In genomic region chr16:55612001-55612400, GRCm38 (mm10) we compare ENCODE assay signal across 28 mouse cellular contexts.
A peak's percentile ranks its signal among the peaks of the same experiment; 100 is the strongest.
DNase-seq lines count a peak whose midpoint lies in the region; ATAC-seq and TF ChIP-seq lines count a peak whose summit lies in the region.
"Had no signal": no experiment of that assay in that cellular context is flagged by ENCODE, and none has a peak within 500 bp of the region (broad histone marks: within the 10 kb centered on the region; RNA-seq: fewer than 3 reads in every experiment).

No protein-coding gene starts in this region.

- no peak overlapping the region for H3K27ac ChIP-seq in stomach, postnatal 0 days (replicated peaks)
- H3K27ac ChIP-seq: embryonic facial prominence, embryonic 10.5 days; embryonic facial prominence, embryonic 13.5 days; forebrain, embryonic 10.5 days; forebrain, embryonic 13.5 days; heart, adult 2 months; heart, embryonic 10.5 days; heart, embryonic 13.5 days; hindbrain, embryonic 14.5 days; hindbrain, postnatal 0 days had no signal

- WGBS in stomach, postnatal 0 days: 76% methylated on average over 5 of the region's 5 CpGs

- TF ChIP-seq CTCF in stomach, postnatal 0 days (IDR thresholded peaks at IDR 0.05; ENCODE audit: low read depth): no peak

- no peak overlapping the region for H3K4me2 ChIP-seq in stomach, postnatal 0 days (replicated peaks; ENCODE audit: low read depth)
- H3K4me2 ChIP-seq: embryonic facial prominence, embryonic 13.5 days; forebrain, embryonic 13.5 days; heart, embryonic 13.5 days; hindbrain, embryonic 14.5 days had no signal

- no peaks in the 10 kb centered on the region for H3K9me3 ChIP-seq in stomach, postnatal 0 days (ENCODE audit: control insufficient read depth, low read length)
- H3K9me3 ChIP-seq: embryonic facial prominence, embryonic 10.5 days; embryonic facial prominence, embryonic 13.5 days; forebrain, embryonic 10.5 days; forebrain, embryonic 13.5 days; heart, embryonic 10.5 days; heart, embryonic 13.5 days had no signal

- ATAC-seq in stomach, postnatal 0 days (ENCODE audit: low FRiP score, low TSS enrichment): 0 out of 2 replicates have a peak, but pooled peaks have one; percentile 18
- ATAC-seq: CD4-positive, CD25-positive, alpha-beta regulatory T cell, adult 4 months; forebrain, embryonic 13.5 days; forebrain, embryonic 16.5 days; hindbrain, postnatal 0 days; inflammation-experienced regulatory T-cells, adult 6 months; intestine, embryonic 16.5 days had no signal

- H3K36me3 ChIP-seq in stomach, postnatal 0 days (ENCODE audit: control insufficient read depth, insufficient read depth, low read length): no peaks in the 10 kb centered on the region
- H3K36me3 ChIP-seq: embryonic facial prominence, embryonic 10.5 days; embryonic facial prominence, embryonic 13.5 days; forebrain, embryonic 10.5 days; heart, embryonic 10.5 days; heart, embryonic 13.5 days had no signal

- no peak overlapping the region for H3K4me3 ChIP-seq in stomach, postnatal 0 days (ENCODE audit: low read depth, low read length)
- H3K4me3 ChIP-seq: embryonic facial prominence, embryonic 10.5 days; embryonic facial prominence, embryonic 13.5 days; forebrain, embryonic 10.5 days; forebrain, embryonic 13.5 days; heart, adult 2 months; heart, embryonic 10.5 days; heart, embryonic 13.5 days had no signal

- H3K4me1 ChIP-seq in stomach, postnatal 0 days (replicated peaks; ENCODE audit: control insufficient read depth, insufficient read depth): no peaks in the 10 kb centered on the region
- H3K4me1 ChIP-seq: embryonic facial prominence, embryonic 10.5 days; embryonic facial prominence, embryonic 13.5 days; forebrain, embryonic 10.5 days; forebrain, embryonic 13.5 days; heart, embryonic 10.5 days had no signal

- no peaks in the 10 kb centered on the region for H3K27me3 ChIP-seq in stomach, postnatal 0 days (ENCODE audit: control insufficient read depth, insufficient read depth, low read length)
- H3K27me3 ChIP-seq: embryonic facial prominence, embryonic 13.5 days; forebrain, embryonic 13.5 days; heart, embryonic 13.5 days had no signal

- DNase-seq in adrenal gland, adult 2 months: peak; percentile 59
- DNase-seq in adrenal gland, postnatal 4 days (ENCODE audit: low spot score in 2 of 2): no peak
- DNase-seq in 3T3-L1 (ENCODE audit: low read depth, low spot score): peak; percentile 64
- DNase-seq in adrenal gland, postnatal 36 days: peak; percentile 8 to 42
- DNase-seq in stomach, postnatal 0 days (ENCODE audit: low spot score): no peak
- no peak for DNase-seq in cerebellum, postnatal 4 days (ENCODE audit: low spot score in 2 of 2)
- DNase-seq in right cerebral cortex, postnatal 4 days: no peak
- DNase-seq: cerebellum, adult 18-20 months; cerebellum, adult 9-10 months; cerebellum, postnatal 25 days; embryo, embryonic 11 days; gastrocnemius, postnatal 10 days; gastrocnemius, postnatal 36 days; heart, adult 2 months; heart, postnatal 36 days; kidney, adult 18-20 months had no signal

- TF ChIP-seq EP300 in stomach, postnatal 0 days (optimal IDR thresholded peaks at IDR 0.05): no peak

- H3K9ac ChIP-seq in stomach, postnatal 0 days (ENCODE audit: low read length): no peak overlapping the region
- H3K9ac ChIP-seq: embryonic facial prominence, embryonic 13.5 days; forebrain, embryonic 13.5 days; heart, embryonic 13.5 days; hindbrain, embryonic 14.5 days had no signal

Comparison
In these comparisons a context has a peak if more than half of its experiments do, and no peak if none do; other contexts are left out.
1. DNase-seq: peak in adrenal gland, adult 2 months (single experiment), 3T3-L1 (single experiment) and adrenal gland, postnatal 36 days (2 of 2); none in adrenal gland, postnatal 4 days (0 of 2), stomach, postnatal 0 days (single experiment), cerebellum, postnatal 4 days (0 of 2) and right cerebral cortex, postnatal 4 days (single experiment).